Mouse (Mus musculus) cerebellum, postnatal 25 days (tissue): Measurements from ENCODE around the gene Nhlrc3.
A peak's percentile ranks its signal among the peaks of the same experiment; 100 is the strongest.

ENCODE experiments used
- DNase-seq, 2 experiments: peaks; one replicate each; pipeline ENCODE4 v3.0.0; 2021; ENCODE audit warnings: mixed read lengths in 2 of 2

The Nhlrc3 gene

DNA sequence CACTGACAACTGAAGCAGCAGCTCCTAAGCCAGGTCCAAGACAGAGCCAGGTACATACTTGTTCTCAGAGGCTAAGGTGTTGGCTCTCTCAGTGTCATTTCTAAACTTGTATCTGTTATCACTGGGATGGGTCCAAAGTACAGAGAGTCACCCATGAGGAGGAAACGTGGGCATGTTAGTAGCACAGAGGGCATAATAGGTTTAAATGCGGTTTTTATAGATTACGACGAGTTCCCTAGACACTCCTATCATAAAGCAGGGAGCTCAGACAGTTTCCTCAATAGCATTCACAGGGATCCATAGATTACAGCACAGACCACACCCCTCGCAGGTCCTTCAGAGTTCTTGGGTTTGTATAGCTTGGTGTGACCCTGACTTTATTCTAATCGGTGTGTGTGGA is 9.1 kb downstream of the Nhlrc3 start:
- DNase-seq = no peak

DNA sequence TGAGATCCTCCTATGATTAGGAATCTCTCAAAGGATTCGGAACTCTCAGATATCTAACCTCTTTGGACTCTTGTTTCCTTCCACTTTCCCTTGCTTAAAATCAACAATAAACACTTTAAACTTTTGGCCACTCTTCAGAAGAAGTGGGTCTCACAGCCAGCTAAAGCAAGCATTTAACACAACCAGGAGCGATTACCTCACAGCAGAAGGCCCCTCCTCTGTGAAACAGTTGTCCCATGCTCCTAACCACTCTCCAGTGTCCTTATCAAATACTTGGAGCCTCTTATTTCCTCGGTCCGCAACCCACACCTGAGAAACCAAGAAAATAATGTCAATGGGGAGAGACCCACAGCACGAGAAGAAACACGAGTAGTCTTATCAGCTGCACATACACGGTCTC is 9.8 kb downstream of the Nhlrc3 start:
- peak in 1 of 2 experiments; percentile 2 for DNase-seq

DNA sequence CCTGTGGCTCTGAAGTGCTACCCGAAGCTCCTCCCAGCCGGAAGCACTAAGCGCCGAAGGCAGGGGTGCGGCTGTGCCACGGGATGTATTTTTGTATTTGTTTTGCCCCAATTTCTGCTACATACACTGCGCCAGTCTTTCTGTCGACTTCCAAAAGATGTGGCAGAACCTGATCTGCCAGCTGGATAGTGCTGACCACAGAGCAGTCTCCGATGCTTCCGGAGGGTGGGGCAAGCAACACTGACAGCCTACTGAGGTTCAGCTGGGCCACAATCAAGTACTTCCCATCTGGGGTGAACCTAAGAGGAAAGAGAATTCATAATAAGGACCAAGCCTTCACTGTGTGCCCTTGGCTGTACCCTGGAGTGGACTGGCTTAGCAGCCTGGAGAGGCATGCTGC is 10.8 kb downstream of the Nhlrc3 start:
- DNase-seq = peak in 1 of 2 experiments; percentile 3

DNA sequence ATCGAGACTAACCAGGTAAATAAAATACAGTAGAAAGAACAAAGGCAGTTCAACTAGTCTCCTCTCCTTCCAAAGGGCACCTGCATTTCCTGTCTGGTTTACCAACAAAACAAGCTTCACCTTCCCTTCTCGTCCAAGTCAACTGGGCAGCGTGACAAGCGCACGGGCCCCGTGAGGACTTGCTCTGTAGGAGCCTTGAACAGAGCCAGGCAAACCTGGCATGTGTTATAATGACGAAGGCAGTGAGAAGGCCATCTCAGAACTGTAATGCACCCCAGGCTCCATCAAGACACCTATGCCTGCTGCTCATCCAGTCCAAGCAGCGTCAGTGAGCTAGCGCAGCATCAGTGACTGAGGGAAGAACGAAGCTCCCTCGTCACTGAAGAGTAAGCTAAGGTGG is 12.5 kb downstream of the Nhlrc3 start:
- DNase-seq = peak; percentile 80 to 85

DNA sequence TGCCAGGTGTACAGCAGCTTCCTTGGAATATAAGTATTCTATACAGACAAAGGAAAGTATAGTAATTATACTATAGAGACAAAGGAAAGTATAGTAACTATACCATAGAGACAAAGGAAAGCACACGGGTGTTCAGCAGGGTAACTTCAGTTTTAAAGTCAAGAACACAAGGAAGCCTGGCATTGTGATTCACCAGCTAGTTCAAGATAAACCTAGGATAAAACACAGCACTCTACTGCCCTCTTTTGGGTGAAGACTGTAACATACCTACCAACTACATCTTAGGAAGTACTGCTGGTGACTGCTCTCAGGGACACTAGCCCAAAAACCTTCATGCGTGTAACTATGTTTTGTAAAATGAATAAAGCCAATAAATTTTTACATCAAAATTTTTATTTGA is 14.9 kb downstream of the Nhlrc3 start:
- peak; percentile 33 to 66 for DNase-seq

DNA sequence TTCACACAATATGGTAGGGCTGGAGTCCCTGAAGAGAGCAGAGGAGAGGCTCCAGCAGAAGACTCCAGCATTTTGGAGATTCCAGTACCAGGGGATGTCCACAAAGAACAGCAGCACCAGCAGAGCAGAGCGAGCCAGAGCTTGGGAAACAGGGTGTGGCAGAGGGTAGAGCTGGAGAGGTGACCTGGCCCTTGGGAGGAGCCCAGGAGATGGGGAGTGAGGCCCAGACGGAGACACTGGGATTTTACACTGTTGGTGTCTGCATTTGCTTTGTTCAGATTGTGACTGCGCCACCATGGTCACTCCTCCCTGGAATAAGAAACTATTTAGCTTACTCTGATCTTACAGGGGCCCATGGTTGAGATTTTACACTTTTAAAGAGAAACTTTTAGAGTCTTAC is 16.3 kb downstream of the Nhlrc3 start:
- peak in 1 of 2 experiments; percentile 4 for DNase-seq

DNA sequence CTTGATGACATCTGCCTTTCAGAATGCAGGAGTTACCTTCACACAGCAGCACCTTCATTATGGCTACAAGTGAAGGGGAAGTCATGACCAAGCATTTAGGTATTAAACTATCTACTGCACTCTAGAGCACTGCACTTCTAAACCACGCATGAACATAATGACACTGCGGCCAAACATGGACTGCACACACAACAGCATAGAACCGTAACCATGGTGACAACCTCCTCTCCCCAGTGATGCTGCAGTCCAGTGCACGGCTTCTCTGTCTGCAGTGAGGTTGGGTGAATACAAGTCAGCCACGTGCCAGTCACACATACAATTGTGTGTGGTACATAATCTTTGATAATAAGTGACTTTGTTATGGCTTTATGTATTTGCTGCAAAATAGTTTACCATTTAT is 17.6 kb downstream of the Nhlrc3 start:
- peak in 1 of 2 experiments; percentile 0 for DNase-seq

DNA sequence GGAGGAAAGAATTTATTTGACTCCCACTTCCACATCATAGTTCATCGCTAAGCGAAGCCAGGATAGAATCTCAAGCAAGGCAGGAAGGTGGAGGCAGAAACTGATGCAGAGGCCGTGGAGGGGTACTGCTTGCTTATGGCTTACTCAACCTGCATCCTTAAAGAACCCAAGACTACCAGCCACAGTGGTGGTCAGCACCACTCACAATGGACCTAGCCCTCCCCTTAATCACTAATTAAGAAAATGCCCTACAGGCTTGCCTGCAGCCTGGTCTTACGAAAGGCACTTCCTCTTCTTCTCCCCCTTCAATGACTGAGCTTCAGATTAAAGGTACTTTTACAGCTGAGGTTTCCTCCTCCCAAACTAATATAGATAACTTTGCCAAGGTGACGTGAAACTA is 26.6 kb downstream of the Nhlrc3 start:
- DNase-seq = no peak

DNA sequence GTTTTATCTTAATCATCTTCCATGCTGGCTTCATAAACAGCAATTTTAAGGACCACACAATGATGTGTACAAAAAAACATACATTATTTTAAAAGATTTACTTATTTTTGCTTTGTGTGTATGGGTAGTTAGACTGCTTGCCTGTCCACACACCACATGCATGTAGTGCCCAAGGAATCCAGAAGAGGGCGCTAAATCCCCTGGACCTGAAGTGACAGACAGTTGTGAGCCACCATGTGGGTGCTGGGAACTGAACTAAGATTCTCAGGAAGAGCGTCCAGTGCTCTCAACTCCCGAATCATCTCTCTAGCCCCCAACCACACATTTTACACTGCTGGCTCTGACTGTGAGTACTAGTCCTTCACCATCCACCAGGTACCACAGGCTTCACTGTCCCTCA is 28.5 kb downstream of the Nhlrc3 start:
- peak in 1 of 2 experiments; percentile 1 for DNase-seq

DNA sequence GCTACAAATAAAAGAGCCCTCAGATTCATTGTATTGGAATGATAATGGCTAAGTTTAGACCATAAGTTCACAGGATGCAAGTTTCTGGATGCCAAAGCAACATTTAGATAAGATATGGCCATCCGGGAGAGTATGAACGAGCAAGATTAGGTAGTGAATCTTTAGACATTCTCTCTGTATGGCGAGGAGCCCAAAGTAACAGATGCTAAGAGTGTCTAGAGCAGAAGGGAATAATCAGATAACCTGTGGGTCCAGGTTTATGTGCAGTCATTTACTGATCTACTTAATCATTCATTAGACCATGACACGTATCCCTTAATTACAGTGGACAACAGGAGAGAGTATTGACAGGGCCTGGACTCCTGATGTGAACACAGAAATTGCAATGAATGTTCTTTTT is 39.6 kb downstream of the Nhlrc3 start:
- peak; percentile 4 to 35 for DNase-seq

DNA sequence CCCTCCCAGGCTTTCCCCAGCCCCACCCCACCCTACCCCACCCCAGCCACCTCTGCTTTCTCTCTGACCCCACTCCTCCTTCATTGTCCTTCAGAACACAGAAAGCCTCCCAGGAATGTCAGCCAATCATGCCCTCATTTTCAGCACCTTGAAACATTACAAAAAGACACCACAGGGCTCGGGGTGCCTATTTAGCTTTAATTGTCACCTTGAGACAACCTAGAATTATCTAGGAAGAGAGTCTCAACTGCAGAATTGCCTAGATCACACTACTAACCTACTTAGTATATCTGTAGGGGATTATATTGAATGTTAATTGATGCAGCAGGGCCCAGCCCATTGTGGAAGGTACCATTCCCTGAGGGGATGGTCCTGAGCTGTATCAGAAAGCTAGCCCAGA is 40.4 kb downstream of the Nhlrc3 start:
- DNase-seq = no peak

DNA sequence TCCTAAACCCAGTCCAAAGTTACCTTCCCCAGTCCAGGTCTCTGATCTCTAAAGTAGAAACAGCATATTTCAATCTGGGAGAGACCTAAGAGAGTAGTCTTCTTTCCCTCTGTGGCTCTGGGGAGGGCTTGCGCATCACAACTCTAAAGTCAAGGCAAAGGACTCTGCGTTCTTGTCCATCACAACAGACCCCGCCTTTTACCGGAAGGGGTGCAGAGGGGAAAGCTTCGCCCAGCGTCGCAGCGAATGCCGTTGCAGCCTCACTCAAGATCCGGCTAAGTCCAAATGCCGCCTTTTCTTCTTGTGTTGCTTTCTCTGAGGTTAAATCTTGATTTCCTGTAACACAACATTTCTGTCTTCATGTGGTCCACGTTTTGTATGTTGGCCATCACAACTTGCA is 41.5 kb downstream of the Nhlrc3 start:
- peak in 1 of 2 experiments; percentile 1 for DNase-seq

DNA sequence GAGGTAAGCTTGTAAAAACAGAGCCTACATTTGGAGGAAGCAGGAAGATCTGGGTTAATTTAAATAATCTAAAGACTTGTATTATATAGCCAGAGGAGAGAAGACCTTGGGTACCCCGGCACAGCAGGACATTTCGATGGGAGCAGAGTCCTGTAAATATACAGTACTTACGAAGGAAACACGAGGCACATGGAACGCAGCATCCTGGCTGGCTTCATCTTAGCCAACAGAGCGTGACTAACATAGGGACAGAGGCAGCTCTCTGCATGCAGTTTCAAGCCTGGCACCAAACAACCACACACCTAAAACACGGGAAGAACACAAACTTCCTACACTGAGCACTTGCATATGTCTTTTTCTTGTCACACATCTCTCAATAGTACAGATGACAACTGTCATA is 45.4 kb downstream of the Nhlrc3 start:
- peak; percentile 49 to 58 for DNase-seq

DNA sequence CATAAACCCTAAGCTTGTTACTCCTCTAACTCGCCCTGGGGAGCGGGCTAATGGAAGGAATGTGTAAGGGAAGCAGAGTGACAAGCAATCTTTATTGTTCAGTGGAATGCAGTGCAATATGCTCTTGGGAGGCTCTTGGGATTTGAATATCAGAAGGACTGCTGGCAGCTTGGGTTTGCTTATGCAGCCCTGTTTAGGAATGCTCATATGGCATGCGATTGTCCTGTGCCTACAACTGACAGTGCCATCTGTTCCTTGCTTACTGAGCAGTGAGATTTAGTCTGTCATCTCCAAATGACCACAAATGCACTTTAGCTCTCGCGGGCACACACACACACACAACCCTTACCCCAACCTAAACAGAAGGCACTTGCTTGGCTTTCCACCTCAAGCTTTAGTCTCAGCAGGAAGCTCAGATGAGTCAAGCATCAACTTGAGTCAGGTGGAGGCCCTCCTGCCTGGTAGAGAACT is 47.1 kb downstream of the Nhlrc3 start:
- DNase-seq = peak; percentile 78 to 83

DNA sequence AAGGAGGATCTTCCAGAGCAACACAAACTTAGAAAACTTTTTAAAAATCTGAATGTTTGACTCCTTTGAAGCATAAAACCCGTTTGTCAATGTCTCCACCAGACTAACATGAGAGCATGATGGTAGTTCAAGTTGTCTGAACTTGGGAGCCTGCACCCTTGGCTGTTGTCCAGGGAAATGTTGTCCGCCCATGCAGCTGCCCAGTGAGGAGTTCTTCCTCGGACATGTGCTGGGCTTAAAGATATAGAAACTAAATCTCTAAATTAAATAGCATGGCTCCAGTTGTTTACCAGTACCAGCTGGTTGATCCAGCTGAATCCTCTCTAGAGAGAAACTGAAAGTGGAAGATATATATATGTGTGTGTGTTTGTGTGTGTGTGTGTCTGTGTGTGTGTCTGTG is 49.2 kb downstream of the Nhlrc3 start:
- DNase-seq = no peak

DNA sequence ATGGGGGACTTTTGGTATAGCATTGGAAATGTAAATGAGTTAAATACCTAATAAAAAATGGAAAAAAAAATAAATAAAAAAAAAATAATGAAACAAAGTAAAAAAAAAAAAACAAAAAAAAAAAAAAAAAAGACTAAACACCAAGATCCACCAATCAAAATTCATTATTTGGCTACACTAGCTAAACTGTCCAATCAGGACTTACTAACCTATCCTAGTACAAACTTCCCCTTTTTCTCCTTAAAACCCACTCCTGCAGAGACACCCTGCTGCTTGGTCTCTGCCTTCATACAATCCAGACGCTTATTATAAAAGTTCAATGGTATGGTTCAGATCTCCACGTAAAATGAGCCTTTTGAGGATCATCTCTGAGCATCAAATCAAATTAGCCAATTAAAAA is 49.7 kb downstream of the Nhlrc3 start:
- DNase-seq = no peak

DNA sequence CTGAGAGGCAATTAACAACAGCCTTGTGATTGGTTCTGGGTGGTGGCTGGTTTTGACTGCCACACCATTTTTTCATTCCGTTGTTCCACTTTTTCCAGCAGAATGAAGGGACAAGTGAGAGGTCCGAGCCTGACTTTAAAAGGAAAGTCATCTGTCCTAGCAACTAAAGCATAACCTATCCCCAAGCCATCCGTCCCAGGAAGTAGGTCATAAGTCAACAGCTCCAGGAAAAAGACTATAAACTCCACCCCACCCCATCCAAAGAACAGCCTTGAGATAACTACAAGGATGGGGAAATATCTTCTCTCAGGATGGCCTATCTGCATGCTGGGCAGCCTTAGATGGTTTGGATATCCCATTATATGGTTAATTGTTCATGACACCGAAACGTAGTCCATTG is 50.9 kb downstream of the Nhlrc3 start:
- DNase-seq = no peak

DNA sequence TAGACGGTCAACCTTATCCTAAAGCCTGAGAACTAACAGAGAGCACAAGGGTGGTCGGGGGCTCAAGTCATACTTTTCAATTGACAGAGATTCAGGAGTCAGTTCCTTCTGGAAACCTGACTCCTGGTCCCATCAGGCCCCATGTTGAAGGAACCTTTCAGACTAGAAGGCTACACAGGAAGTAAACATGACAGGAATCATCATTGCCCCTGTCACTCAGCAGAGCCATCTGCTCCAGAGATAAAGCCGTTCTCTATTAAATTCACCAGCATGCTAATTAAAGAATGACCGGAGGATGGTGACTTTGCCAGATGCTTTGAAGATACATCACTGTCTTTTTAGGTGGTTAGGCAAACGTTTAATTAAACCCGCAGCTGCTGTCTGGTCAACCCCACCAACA is 53.1 kb downstream of the Nhlrc3 start:
- no peak for DNase-seq

DNA sequence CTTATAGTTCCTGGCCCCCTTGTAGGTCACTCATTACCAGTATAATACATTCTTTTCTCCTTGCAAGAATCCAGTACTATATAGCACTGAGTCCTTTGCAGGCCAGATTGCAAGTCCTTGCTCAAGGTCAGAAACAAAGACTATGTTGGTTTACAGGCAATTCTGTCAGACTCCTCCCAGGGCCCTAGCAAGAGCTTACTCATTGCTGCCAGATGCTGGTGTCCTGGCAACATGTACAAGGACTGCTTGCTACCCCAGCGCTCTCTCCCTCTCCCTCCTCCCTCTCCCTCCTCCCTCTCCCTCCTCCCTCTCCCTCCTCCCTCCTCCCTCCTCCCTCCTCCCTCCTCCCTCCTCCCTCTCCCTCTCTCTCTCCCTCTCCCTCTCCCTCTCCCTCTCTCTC is 56.0 kb downstream of the Nhlrc3 start:
- DNase-seq = no peak
